Mouse (Mus musculus) megakaryocyte, embryonic 14.5 days (primary cell): ENCODE data around the gene Slc1a7.

Experiments
- FLI1 ChIP-seq: IDR thresholded peaks from 2 replicates; pipeline ENCODE4 v1.6.1; 2012; ENCODE audit warnings: low read length, inconsistent platforms, mixed read lengths
- GATA1 ChIP-seq: IDR thresholded peaks from 3 replicates; pipeline ENCODE4 v1.6.1; 2012; ENCODE audit warnings: mixed read lengths, low read length, inconsistent platforms, borderline replicate concordance

- TF ChIP-seq GATA1, result no peak
- no peak for TF ChIP-seq FLI1
These were observed 77.3 kb downstream of the Slc1a7 start for GRCm38 (mm10) chr4:108045136-108046107.
